Mouse (Mus musculus) urinary bladder, postnatal 4 days (tissue): ENCODE results near the gene BC004004.
"Not testable (repeated sequence)": the region's sequence is repeated elsewhere in the genome, so short reads cannot be mapped to it uniquely, and the experiment has no call there.

Experiments used
- DNase-seq, 2 experiments: peaks; one replicate each; pipeline ENCODE4 v3.0.0; 2021 to 2022; ENCODE audit warnings: low spot score in 2 of 2

BC004004 gene

DNA sequence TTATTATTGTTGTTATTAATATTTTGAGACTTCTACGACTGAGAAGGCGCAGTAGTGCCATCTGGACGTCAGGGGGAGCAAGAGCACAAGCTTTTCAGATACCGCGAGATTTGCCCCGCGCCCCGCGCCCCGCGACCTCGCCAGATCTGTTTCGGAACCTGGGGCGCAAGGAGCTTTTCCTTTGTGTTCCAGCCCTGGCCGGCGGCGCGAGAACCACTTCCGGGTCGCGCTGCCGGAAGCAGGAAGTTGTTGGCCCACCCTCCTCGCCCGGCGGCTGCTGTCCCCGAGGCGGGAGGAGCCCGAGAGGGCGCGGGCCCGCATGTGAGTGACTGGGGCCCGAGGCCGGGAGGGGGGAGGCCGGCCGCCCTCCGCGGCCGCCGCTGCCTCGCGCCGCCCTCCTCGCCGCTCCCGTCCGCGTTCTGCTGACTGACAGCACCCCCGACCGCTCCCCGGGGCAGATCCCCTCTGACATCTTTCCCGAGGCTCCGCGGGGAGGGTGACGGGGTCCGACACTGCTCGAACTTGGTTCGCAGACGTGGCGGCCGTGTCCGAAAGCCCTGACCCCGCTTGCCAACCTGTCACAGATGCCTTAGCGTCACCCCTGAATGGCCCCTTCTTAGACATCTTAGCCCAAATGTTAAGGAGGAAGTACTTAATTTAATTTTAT, at the start of gene BC004004:
Gene BC004004 (plus strand): TSS at position 107 of the 667 bp plus-strand sequence.
- peak; percentile 95 to 96 for DNase-seq

DNA sequence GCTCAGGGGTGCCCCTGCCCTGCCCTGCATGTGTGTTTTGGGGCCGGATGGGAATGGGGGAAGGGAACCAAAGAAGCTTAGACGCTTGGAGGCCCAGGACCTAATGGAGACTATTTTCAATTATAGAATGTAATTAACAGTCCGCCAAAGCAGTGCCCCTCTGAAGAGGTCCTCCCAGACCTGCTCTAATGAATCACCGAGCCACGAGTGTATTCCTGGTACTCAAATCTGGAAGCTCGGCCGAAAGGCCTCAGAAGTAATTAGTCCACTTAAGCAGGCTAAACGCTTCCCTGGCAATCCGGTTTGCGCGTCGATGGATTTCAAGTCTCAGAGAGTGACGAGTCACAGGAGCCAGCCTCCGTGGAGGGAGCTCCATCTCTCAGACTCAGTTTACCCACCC, 48.0 kb upstream of the BC004004 start:
- DNase-seq, result no peak

DNA sequence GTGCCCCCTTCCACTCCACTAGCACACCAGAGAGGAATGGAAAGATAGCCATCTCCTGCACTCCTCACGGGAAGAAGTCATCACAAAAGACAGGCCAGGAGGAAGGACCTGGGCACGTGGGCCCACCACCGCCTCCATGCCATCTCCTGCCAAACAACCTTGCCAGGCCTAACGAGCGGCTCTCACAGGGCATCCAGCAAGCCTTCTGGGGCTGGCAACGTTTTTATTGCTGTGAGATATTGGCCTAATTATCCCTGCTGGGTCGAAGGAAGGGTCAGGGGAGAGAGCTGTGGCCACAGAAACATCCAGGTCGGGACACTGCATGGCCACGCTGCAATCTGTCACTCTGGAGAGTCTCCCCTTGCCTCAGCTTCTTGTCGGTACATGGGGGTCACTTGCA, 37.5 kb upstream of the BC004004 start:
- DNase-seq, result no peak

DNA sequence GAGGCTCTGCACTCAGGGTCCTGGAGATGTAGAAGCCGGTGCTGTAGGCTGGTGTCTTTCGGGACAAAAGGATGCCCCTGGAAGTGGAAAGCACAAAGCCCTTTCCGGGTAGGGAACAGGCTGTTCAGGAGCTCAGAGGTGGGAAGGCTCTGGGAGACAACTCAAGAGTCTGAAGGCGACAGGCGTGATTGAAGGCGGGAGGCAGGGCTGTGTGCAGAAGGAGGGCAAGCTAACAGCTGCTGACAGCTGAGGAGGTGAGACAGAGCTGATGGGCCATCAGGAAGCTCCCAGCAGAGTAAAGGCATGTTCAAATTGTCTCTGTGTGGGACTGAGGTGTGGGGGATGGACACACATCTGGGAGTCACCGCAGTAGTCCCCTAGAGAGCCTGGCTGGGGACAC, 32.5 kb upstream of the BC004004 start:
- no peak for DNase-seq

GRCm38 (mm10) chr17:29237267-29237771, 31.3 kb upstream of the BC004004 start:
- no peak for DNase-seq

DNA sequence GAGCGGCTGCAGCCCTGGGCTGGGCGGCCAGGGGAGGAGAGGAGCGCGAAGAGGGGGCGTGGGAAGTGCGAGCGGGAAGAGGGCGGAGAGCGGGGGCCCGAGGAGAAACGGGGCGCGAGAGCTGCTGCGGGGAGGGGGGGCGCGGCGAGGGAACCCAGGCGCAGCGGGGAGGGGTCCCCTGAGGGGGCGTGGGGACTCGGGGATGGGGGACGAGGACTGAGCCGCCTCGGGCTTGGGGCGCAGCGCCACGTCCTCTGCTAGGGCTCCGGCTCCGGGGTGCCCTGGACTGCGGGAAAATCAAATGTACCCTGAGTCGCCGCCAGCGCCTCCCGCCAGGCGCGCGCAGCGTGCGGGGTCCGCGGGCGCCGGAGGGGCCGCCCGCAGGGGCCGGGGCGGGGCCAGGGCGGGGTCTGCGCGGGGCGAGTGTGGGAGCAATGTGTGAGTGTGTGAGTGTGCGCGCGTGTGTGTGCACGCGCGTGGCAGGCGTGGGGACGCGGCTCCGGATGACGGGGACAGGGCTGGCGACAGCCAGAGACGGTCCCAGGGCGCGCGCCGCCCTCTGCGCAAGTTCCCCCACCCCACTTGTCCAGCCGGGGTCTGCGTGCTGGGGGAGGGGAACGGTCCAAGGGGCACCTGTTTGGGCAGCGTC, 30.7 kb upstream of the BC004004 start, which contains the start of gene Cpne5:
Gene Cpne5 (minus strand): TSS at position 396 of the 649 bp plus-strand sequence.
- no peak for DNase-seq

- no peak for DNase-seq
Observed at GRCm38 (mm10) chr17:29238421-29238945, 30.1 kb upstream of the BC004004 start.

DNA sequence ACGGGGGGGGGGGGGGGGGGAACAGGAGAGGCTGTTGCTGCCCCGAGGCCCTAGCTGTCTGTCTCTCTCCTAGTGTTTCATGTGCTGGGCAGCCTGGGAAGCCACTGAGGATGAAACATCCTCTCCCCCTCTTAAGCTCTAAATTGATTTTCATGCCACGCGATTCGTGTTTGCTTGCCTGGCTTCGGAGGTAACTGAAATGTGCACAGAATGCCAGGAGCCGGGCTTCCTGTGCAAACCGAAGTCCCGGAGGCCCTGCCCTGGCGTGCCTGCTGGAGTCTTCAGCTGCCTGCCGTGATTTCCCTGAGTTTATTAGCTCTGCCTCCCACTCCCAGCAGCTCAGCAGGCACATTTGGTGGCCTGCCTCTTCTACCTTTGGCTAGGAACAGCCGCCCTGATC, 23.7 kb upstream of the BC004004 start:
- DNase-seq, result no peak

DNA sequence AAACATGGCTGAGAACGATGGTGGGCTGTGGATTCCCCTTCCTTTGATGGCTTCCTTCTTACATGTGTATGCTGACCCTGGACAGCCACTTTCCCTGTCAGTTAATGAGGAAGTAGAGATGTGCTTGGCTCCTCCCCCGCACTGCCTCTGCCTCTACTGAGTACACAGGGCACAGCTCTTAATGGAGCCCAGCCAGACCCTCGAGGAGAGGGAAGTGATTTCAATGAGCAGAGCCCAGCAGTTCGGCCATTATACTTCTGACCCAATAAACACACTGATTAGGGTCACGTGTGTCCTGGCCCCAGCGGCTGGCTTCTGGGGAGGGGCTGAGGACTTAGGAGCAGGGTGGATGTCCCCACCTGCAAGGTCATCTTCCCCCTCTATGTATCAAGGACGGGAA, 22.9 kb upstream of the BC004004 start:
- DNase-seq, result no peak

DNA sequence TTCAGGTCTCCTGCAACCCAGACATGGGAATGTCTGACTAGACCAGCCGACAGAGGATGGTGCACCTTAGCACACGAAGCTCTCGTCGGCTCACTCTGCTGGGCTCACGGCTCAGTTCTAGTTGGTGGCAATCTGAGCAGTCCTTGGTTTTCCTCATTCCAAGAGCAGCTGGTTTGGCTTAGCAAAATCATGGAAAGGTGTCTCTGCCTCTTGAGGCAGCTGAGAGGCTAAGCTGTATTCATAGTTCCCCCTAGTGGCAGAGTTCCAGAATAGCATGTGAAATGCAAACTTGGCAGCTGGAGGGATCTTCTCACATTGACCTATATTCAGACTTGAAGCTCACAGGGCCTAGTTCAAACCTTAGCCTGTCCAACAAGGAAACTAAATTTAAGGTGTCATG, 22.0 kb upstream of the BC004004 start:
- no peak for DNase-seq

- no peak for DNase-seq
Observed at GRCm38 (mm10) chr17:29247881-29248280, 20.7 kb upstream of the BC004004 start.

- peak in 1 of 2 experiments; percentile 72 for DNase-seq
Observed at GRCm38 (mm10) chr17:29249512-29249911, 19.1 kb upstream of the BC004004 start.

DNA sequence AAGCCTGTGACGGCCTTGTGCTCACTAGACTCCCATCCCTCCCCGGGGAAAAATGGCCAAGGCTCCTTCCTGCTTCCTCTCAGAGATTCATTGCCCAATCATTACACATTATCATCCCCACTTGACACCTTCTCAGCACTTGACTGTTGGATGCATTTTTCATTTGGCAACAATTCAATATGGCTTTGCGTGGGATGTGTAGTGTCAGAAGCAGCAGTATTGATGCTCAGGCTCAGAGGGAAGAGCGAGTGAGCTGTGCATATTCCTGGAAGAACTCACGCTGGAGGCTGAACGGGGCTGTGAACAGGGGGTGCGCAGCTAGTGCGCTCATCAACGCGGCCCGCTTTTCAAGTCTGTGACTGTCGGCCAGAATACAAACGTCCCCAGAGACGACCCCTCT, 17.6 kb upstream of the BC004004 start:
- DNase-seq, result not testable (repeated sequence)

- DNase-seq, result peak; percentile 59 to 81
Observed at GRCm38 (mm10) chr17:29251608-29252390, 16.8 kb upstream of the BC004004 start.

DNA sequence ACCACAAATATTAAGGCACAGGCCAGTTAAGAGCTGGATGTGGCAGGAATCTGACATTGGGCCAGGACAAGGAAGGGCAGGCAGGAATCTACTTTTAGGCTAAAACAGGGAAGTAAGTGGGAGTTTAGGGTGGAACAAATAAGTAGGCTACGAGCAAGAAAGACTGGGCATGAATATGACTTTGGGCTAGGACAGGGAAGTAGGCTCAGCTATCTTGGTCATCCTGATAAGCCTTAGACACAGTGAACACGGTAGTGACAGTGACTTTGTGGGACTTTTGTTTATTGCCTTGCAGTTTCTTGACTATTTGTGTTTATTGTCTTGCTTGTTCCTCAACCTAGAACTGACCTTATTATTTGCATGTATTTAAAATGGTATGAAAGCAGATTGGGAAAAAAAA, 15.4 kb upstream of the BC004004 start:
- no peak for DNase-seq

- no peak for DNase-seq
Observed at GRCm38 (mm10) chr17:29253684-29254083, 14.9 kb upstream of the BC004004 start.

- DNase-seq, result not testable (repeated sequence)
Observed at GRCm38 (mm10) chr17:29254784-29255183, 13.8 kb upstream of the BC004004 start.

GRCm38 (mm10) chr17:29256507-29256906, 12.1 kb upstream of the BC004004 start:
- no peak for DNase-seq

DNA sequence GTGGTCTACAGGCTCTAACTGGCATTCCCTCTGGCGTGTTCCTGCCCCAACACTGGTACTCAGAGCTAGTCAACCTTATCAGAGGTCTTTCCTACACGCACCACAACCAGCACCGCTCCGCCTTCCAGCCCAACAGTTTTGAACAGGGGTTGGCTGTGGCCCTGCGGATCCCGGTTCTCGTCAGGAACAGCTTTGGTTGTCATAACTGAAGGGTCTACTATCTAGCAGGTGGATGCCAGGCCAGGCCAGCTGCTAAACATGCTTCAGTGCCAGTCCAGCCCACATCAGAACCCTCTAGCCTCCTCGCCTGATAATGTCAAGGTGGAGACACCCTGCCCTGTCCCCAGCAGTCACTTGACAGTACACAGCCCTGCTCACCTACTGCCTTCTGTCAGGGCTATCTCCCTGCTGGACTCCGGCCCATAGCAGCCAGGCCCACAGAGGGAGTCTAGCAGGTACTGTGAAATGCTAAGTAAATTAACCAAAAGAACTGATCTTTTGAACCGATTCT, 11.5 kb upstream of the BC004004 start:
- no peak for DNase-seq

DNA sequence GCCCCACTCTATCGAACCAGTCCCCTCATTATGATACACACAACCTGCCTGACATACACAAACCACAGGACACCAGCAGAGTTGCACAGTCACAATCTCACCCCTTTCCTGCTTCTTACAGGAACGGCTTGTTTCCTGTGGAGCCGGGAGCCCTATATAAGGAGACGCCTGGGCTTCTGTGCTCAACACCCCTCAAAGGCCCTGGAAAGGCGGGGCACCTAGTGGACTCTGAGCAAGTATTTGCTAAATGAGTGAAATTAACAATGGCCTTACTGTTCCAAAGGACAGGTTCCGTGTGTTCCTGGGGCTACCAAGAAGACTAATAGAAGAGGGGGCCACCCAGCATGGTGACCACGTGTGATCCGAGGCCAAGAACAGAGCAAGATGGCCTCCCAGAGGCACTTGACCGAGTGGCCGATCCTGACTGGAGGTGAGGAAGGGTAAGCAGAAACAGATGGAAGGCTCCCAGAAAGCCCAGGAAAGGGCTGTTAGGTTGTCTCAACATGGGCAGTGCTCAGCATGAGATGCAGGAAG, 10.5 kb upstream of the BC004004 start:
- DNase-seq, result no peak

DNA sequence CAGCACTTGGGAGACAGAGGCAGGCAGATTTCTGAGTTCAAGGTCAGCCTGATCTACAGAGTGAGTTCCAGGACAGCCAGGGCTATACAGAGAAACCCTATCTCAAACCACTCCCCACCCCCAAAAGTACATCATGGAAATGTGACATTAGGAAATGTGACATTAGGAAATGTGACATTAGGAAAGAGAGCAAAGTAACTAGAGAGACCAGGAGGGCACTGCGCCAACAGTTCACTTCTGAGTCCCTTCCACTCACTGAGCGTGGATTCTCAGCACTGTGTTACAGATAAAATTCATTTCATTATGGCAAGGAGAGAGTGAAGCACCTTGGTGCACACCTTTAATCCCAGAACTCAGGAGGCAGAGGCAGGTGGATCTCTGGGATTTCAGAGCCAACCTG, 9.7 kb upstream of the BC004004 start:
- DNase-seq, result no peak

- peak; percentile 57 to 79 for DNase-seq
Observed at GRCm38 (mm10) chr17:29259489-29259888, 9.1 kb upstream of the BC004004 start.
